Mouse (Mus musculus) midbrain, embryonic 10.5 days (tissue): ENCODE measurements around the gene Sag. TPM values are rescaled to one million over a fixed set of nuclear protein-coding genes. Genes with fewer than 3 reads are reported as not detected.

Experiments used
- DNase-seq: peaks from one replicate; pipeline ENCODE4 v3.0.0-alpha.2; 2017; ENCODE audit warnings: low spot score
- H3K27ac ChIP-seq: fragments of 300-500 bp; sonication (generic); replicated peaks from 2 replicates; pipeline ENCODE4 v1.5.1; 2016; ENCODE audit warnings: mild to moderate bottlenecking
- H3K27me3 ChIP-seq: fragments of 300-500 bp; sonication (generic); 2 replicates; pipeline ENCODE4 v1.6.1; 2016; ENCODE audit warnings: low read depth, mild to moderate bottlenecking; ENCODE audit not compliant: poor library complexity, severe bottlenecking
- H3K36me3 ChIP-seq: fragments of 300-500 bp; sonication (generic); 2 replicates; pipeline ENCODE4 v1.6.1; 2016; ENCODE audit warnings: mild to moderate bottlenecking, moderate library complexity
- H3K4me1 ChIP-seq: fragments of 300-500 bp; sonication (generic); 2 replicates; pipeline ENCODE4 v1.6.1; 2016
- H3K4me3 ChIP-seq: fragments of 300-500 bp; sonication (generic); 2 replicates; pipeline ENCODE4 v1.5.1; 2016; ENCODE audit warnings: mild to moderate bottlenecking, moderate library complexity
- H3K9me3 ChIP-seq: fragments of 300-500 bp; sonication (generic); replicated peaks from 2 replicates; pipeline ENCODE4 v1.6.1; 2016; ENCODE audit warnings: mild to moderate bottlenecking
- WGBS: fragments of 180-500 bp; shearing (Covaris S2); methylation state at CpG from one replicate; pipeline ENCODE4 v1.1.7; 2016; 5-methylcytosine and 5-hydroxymethylcytosine counted together
- polyA plus RNA-seq: library from polyadenylated mRNA; unstranded; fragments of >200 nt; fragmentation: Nextera tagmentation; extraction: Ambion mirVana; gene quantifications from 2 replicates; pipeline ENCODE4 v1.2.1, GENCODE M21; 2016

The Sag gene
- polyA plus RNA-seq, 1 experiment from 2014 or later: 2.7 TPM

GRCm38 (mm10) chr1:87864889-87865288, 61.4 kb downstream of the Sag start:
- H3K27ac ChIP-seq: no peak overlapping the region
- no peak for DNase-seq
- H3K4me3 ChIP-seq: no peak overlapping the region
- H3K9me3 ChIP-seq: no peaks in the 10 kb centered on the region
- no peaks in the 10 kb centered on the region for H3K36me3 ChIP-seq
- H3K4me1 ChIP-seq: peaks cover 6% of the 10 kb centered on the region; the same call in 1 of the 2 replicates
- no peaks in the 10 kb centered on the region for H3K27me3 ChIP-seq

GRCm38 (mm10) chr1:87866672-87867071, 63.2 kb downstream of the Sag start:
- DNase-seq: no peak
- Histone ChIP-seq H3K4me1 (peaks cover 6% of the 10 kb centered on the region; the same call in 1 of the 2 replicates), H3K4me3 (no peak overlapping the region), H3K9me3 (no peaks in the 10 kb centered on the region), H3K27ac (no peak overlapping the region), H3K27me3 (no peaks in the 10 kb centered on the region), H3K36me3 (no peaks in the 10 kb centered on the region)
- 94% methylated on average over 1 of the region's 1 CpGs for WGBS

GRCm38 (mm10) chr1:87871546-87871945, 68.1 kb downstream of the Sag start:
- Histone ChIP-seq H3K27ac (no peak overlapping the region), H3K4me3 (no peak overlapping the region), H3K4me1 (no peaks in the 10 kb centered on the region), H3K27me3 (no peaks in the 10 kb centered on the region), H3K9me3 (no peaks in the 10 kb centered on the region), H3K36me3 (no peaks in the 10 kb centered on the region)
- DNase-seq: no peak

GRCm38 (mm10) chr1:87873081-87873480, 69.6 kb downstream of the Sag start:
- H3K9me3 ChIP-seq: no peaks in the 10 kb centered on the region
- peaks cover 4% of the 10 kb centered on the region; the same call in 1 of the 2 replicates for H3K4me1 ChIP-seq
- H3K27me3 ChIP-seq: no peaks in the 10 kb centered on the region

GRCm38 (mm10) chr1:87876065-87876464, 72.6 kb downstream of the Sag start:
- H3K27me3 ChIP-seq: no peaks in the 10 kb centered on the region
- no peak overlapping the region for H3K27ac ChIP-seq
- DNase-seq: no peak
- peaks cover 4% of the 10 kb centered on the region; the same call in 1 of the 2 replicates for H3K36me3 ChIP-seq
- no peaks in the 10 kb centered on the region for H3K9me3 ChIP-seq
- no peak overlapping the region for H3K4me3 ChIP-seq
- 84% methylated on average over 1 of the region's 1 CpGs for WGBS
- H3K4me1 ChIP-seq: peaks cover 4% of the 10 kb centered on the region; the same call in 1 of the 2 replicates

More at GRCm38 (mm10) chr1:87873081-87873480, 69.6 kb downstream of the Sag start:
- Histone ChIP-seq H3K27ac (no peak overlapping the region), H3K4me3 (no peak overlapping the region), H3K36me3 (no peaks in the 10 kb centered on the region)
- no peak for DNase-seq

- 84% methylated on average over 9 of the region's 9 CpGs for whole genome bisulfite sequencing
- no peak overlapping the region for H3K27ac ChIP-seq
- H3K36me3 ChIP-seq: peaks cover 13% of the 10 kb centered on the region; the same call in 1 of the 2 replicates
- H3K4me1 ChIP-seq: peaks cover 4% of the 10 kb centered on the region; the same call in 1 of the 2 replicates
- no peaks in the 10 kb centered on the region for H3K9me3 ChIP-seq
- H3K27me3 ChIP-seq: no peaks in the 10 kb centered on the region
- no peak for DNase-seq
- no peak overlapping the region for H3K4me3 ChIP-seq
These were observed 74.2 kb downstream of the Sag start for GRCm38 (mm10) chr1:87877552-87878283.

GRCm38 (mm10) chr1:87879034-87879433, 75.6 kb downstream of the Sag start:
- Histone ChIP-seq H3K27me3 (no peaks in the 10 kb centered on the region), H3K9me3 (no peaks in the 10 kb centered on the region), H3K36me3 (peaks cover 26% of the 10 kb centered on the region), H3K4me1 (peaks cover 4% of the 10 kb centered on the region; the same call in 1 of the 2 replicates), H3K27ac (no peak overlapping the region), H3K4me3 (no peak overlapping the region)
- 86% methylated on average over 3 of the region's 3 CpGs for WGBS
- no peak for DNase-seq

- DNase-seq: no peak
- no peaks in the 10 kb centered on the region for H3K9me3 ChIP-seq
- H3K27ac ChIP-seq: no peak overlapping the region
- no peak overlapping the region for H3K4me3 ChIP-seq
- WGBS: 82% methylated on average over 3 of the region's 3 CpGs
- H3K36me3 ChIP-seq: peaks cover 33% of the 10 kb centered on the region
- H3K27me3 ChIP-seq: no peaks in the 10 kb centered on the region
- H3K4me1 ChIP-seq: peaks cover 4% of the 10 kb centered on the region; the same call in 1 of the 2 replicates
These were observed 76.2 kb downstream of the Sag start for GRCm38 (mm10) chr1:87879494-87880325.

GRCm38 (mm10) chr1:87880326-87880627, 76.8 kb downstream of the Sag start:
- H3K27ac ChIP-seq: no peak overlapping the region
- 89% methylated on average over 6 of the region's 6 CpGs for WGBS
- no peak overlapping the region for H3K4me3 ChIP-seq
- peaks cover 38% of the 10 kb centered on the region for H3K36me3 ChIP-seq
- H3K9me3 ChIP-seq: no peaks in the 10 kb centered on the region
- no peaks in the 10 kb centered on the region for H3K27me3 ChIP-seq
- peaks cover 4% of the 10 kb centered on the region; the same call in 1 of the 2 replicates for H3K4me1 ChIP-seq
- DNase-seq: no peak

- peaks cover 4% of the 10 kb centered on the region; the same call in 1 of the 2 replicates for H3K4me1 ChIP-seq
- no peaks in the 10 kb centered on the region for H3K9me3 ChIP-seq
- no peak for DNase-seq
- H3K27me3 ChIP-seq: no peaks in the 10 kb centered on the region
- H3K36me3 ChIP-seq: peaks cover 44% of the 10 kb centered on the region
- no peak overlapping the region for H3K27ac ChIP-seq
- 94% methylated on average over 2 of the region's 2 CpGs for WGBS
- H3K4me3 ChIP-seq: no peak overlapping the region
These were observed 77.4 kb downstream of the Sag start for GRCm38 (mm10) chr1:87880856-87881255.

- Histone ChIP-seq H3K36me3 (peaks cover 50% of the 10 kb centered on the region), H3K4me1 (peaks cover 4% of the 10 kb centered on the region; the same call in 1 of the 2 replicates), H3K9me3 (no peaks in the 10 kb centered on the region), H3K4me3 (no peak overlapping the region), H3K27me3 (no peaks in the 10 kb centered on the region), H3K27ac (no peak overlapping the region)
- WGBS: 94% methylated on average over 4 of the region's 4 CpGs
- no peak for DNase-seq
These were observed 78.2 kb downstream of the Sag start for GRCm38 (mm10) chr1:87881726-87882125.

- H3K4me3 ChIP-seq: no peak overlapping the region
These were observed 79.1 kb downstream of the Sag start for GRCm38 (mm10) chr1:87882554-87882953.

GRCm38 (mm10) chr1:87890960-87891359, 87.5 kb downstream of the Sag start:
- Histone ChIP-seq H3K36me3 (0 out of 2 replicates have a peak, but pooled peaks cover 6% of the 10 kb centered on the region), H3K4me1 (peaks cover 4% of the 10 kb centered on the region; the same call in 1 of the 2 replicates)
- 88% methylated on average over 1 of the region's 1 CpGs for WGBS

More at GRCm38 (mm10) chr1:87882554-87882953, 79.1 kb downstream of the Sag start:
- Histone ChIP-seq H3K36me3 (peaks cover 50% of the 10 kb centered on the region), H3K27ac (no peak overlapping the region), H3K9me3 (no peaks in the 10 kb centered on the region), H3K27me3 (no peaks in the 10 kb centered on the region), H3K4me1 (peaks cover 2% of the 10 kb centered on the region; the same call in 1 of the 2 replicates)
- no peak for DNase-seq

More at GRCm38 (mm10) chr1:87890960-87891359, 87.5 kb downstream of the Sag start:
- no peak for DNase-seq
- Histone ChIP-seq H3K9me3 (no peaks in the 10 kb centered on the region), H3K27me3 (no peaks in the 10 kb centered on the region), H3K4me3 (no peak overlapping the region), H3K27ac (no peak overlapping the region)
